Mouse (Mus musculus) kidney, embryonic 14.5 days (tissue): ENCODE results near the gene Evpl. TPM values are rescaled to one million over a fixed set of nuclear protein-coding genes. Genes with fewer than 3 reads are reported as not detected.
A peak's percentile ranks its signal among the peaks of the same experiment; 100 is the strongest.

Source experiments
- ATAC-seq: fragments of 200-750 bp; cut with Nextera tagmentation; 2 replicates; pipeline ENCODE4 v1.8.0; 2017; ENCODE audit warnings: moderate number of reproducible peaks, mild to moderate bottlenecking, moderate TSS enrichment, moderate library complexity; ENCODE audit not compliant: low FRiP score, low TSS enrichment
- H3K27ac ChIP-seq: fragments of 300-500 bp; sonication (generic); 2 replicates; pipeline ENCODE4 v1.5.1; 2014; ENCODE audit warnings: low read depth, mild to moderate bottlenecking, low read length, moderate library complexity, mixed read lengths
- H3K27me3 ChIP-seq: fragments of 300-500 bp; sonication (generic); 2 replicates; pipeline ENCODE4 v1.6.1; 2014; ENCODE audit warnings: mild to moderate bottlenecking, low read length; ENCODE audit not compliant: control insufficient read depth, insufficient read depth
- H3K36me3 ChIP-seq: fragments of 300-500 bp; sonication (generic); 2 replicates; pipeline ENCODE4 v1.6.1; 2014; ENCODE audit warnings: low read length, mixed read lengths; ENCODE audit not compliant: control insufficient read depth, insufficient read depth
- H3K4me1 ChIP-seq: fragments of 300-500 bp; sonication (generic); 2 replicates; pipeline ENCODE4 v1.6.1; 2014; ENCODE audit warnings: low read length, mixed read lengths; ENCODE audit not compliant: control insufficient read depth, insufficient read depth
- H3K4me2 ChIP-seq: fragments of 300-500 bp; sonication (generic); replicated peaks from 2 replicates; pipeline ENCODE4 v1.6.1; 2014; ENCODE audit warnings: low read depth, mild to moderate bottlenecking, low read length
- H3K4me3 ChIP-seq: fragments of 300-500 bp; sonication (generic); 2 replicates; pipeline ENCODE4 v1.5.1; 2014; ENCODE audit warnings: mild to moderate bottlenecking, low read length
- H3K9ac ChIP-seq: fragments of 300-500 bp; sonication (generic); 2 replicates; pipeline ENCODE4 v1.6.1; 2014; ENCODE audit warnings: low read depth, mild to moderate bottlenecking, low read length, moderate library complexity
- H3K9me3 ChIP-seq: fragments of 300-500 bp; sonication (generic); 2 replicates; pipeline ENCODE4 v1.6.1; 2016; ENCODE audit warnings: low read length; ENCODE audit not compliant: control insufficient read depth
- WGBS: fragments of 180-500 bp; shearing (Covaris S2); extraction: QIAGEN DNeasy Blood & Tissue Kit; methylation state at CpG from one replicate; pipeline ENCODE4 v1.1.7; 2014; 5-methylcytosine and 5-hydroxymethylcytosine counted together
- polyA plus RNA-seq: library from polyadenylated mRNA; unstranded; fragments of >200 nt; fragmentation: Nextera tagmentation; extraction: Ambion mirVana; gene quantifications from 2 replicates; pipeline ENCODE4 v1.2.1, GENCODE M21; 2014

The Evpl gene
- polyA plus RNA-seq, 1 experiment from 2014 or later: 2.6 TPM

DNA sequence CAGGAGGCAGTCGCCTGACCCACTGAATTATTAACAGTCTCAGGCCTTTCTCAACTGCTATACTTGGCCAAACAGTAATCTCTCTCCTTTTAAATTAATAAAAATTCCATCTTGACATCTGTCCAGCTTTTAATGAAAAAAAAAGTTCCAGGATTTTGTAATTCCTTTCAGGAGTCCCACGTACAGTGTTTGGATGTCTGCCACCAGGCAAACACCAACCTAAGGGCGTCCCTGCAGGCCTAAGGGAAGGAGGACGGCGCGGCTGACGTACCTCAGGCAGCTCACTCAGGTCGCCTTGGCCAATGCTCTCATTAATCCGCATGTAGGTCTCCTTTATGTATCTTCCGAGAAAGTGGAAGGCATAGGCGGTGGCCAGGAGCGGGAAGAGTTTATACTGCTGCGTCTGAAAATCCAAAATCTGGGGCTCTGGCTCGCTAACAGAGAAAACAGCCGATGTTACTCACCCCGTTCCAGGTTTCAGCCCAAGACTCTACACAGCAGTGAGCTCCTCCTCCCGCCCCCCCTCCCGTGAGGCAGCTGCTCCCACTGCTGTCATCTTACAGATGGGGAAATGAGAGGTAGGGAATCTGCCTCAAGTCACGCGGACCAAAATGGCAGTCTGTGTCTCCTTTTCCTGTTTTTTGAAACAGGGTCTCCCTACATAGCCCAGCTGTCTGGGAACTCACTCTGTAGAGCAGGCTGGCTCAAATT, 59.3 kb downstream of the Evpl start:
- Histone ChIP-seq H3K9ac (no peak overlapping the region), H3K4me1 (peaks cover 3% of the 10 kb centered on the region; the same call in 1 of the 2 replicates), H3K27ac (no peak overlapping the region), H3K9me3 (no peaks in the 10 kb centered on the region), H3K27me3 (no peaks in the 10 kb centered on the region), H3K4me2 (no peak overlapping the region), H3K4me3 (no peak overlapping the region), H3K36me3 (peaks cover 55% of the 10 kb centered on the region)
- no peak for ATAC-seq
- WGBS: 92% methylated on average over 20 of the region's 20 CpGs

DNA sequence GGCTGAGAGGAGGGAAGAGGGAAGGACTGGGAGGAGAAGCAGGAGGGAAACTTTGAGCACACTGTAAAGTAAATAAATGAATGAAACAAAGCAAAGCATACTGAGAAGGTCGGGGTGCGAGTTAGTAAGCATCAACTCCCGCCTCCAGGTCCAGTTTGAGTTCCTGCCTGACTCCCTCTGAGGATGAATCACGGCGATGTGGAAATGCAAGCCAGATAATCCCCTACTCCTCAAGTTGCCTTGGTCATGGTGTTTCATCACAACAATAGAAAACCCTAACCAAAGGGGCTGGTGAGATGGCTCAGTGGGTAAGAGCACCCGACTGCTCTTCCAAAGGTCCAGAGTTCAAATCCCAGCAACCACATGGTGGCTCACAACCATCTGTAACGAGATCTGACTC, 61.9 kb downstream of the Evpl start:
- no peak for ATAC-seq
- H3K27ac ChIP-seq: no peak overlapping the region
- 85% methylated on average over 7 of the region's 7 CpGs for WGBS

DNA sequence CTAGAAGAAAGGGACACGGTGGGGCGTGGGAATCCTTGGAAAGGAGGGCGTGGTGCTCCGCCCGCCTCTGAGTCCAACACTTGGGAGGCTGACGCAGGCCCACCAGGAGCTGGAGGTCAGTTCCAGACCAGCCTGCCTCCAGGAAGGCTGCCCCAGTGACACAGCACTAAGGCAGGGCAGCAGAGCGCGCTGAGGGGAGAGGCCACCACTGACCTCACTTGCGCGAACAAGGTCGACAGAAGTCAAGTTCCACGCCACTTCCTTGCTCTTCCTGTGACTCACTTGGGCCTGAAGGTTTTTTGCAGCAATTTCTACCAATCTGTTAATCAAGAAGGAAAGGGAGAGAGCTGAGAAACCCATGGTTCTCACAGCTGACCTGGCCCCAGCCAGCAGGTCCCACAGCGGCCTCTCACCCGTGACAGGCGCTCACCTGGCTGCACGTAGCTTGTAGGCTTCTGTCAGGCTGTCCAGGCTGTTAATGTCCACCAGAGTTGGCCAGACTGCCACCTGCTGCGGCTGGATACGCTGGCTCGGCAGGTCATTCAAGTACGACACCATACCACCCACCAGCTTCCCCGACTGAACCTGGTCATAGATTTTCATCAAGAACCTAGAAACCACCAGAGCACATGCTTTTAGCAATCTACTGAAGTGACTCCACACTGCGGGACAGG, 63.0 kb downstream of the Evpl start:
- WGBS: 65% methylated on average over 22 of the region's 22 CpGs
- no peak overlapping the region for H3K4me3 ChIP-seq
- no peaks in the 10 kb centered on the region for H3K27me3 ChIP-seq
- peak overlapping the region; percentile 76 for H3K27ac ChIP-seq
- no peak overlapping the region for H3K4me2 ChIP-seq
- no peak overlapping the region for H3K9ac ChIP-seq
- peak; percentile 68 for ATAC-seq
- H3K9me3 ChIP-seq: no peaks in the 10 kb centered on the region
- H3K4me1 ChIP-seq: peaks cover 3% of the 10 kb centered on the region; the same call in 1 of the 2 replicates
- H3K36me3 ChIP-seq: peaks cover 63% of the 10 kb centered on the region

More for the DNA sequence above, 61.9 kb downstream of the Evpl start:
- Histone ChIP-seq H3K27me3 (no peaks in the 10 kb centered on the region), H3K9ac (0 out of 2 replicates have a peak overlapping the region, but pooled peaks have one; percentile 7), H3K4me1 (peaks cover 3% of the 10 kb centered on the region; the same call in 1 of the 2 replicates), H3K4me2 (no peak overlapping the region), H3K4me3 (no peak overlapping the region), H3K9me3 (no peaks in the 10 kb centered on the region), H3K36me3 (peaks cover 71% of the 10 kb centered on the region)

GRCm38 (mm10) chr11:116171959-116172358, 65.9 kb downstream of the Evpl start:
- H3K27ac ChIP-seq: no peak overlapping the region
- H3K27me3 ChIP-seq: no peaks in the 10 kb centered on the region
- H3K9me3 ChIP-seq: no peaks in the 10 kb centered on the region
- peaks cover 5% of the 10 kb centered on the region; the same call in 1 of the 2 replicates for H3K4me1 ChIP-seq
- H3K4me2 ChIP-seq: no peak overlapping the region
- H3K36me3 ChIP-seq: peaks cover 40% of the 10 kb centered on the region
- H3K4me3 ChIP-seq: no peak overlapping the region
- WGBS: 73% methylated on average over 2 of the region's 2 CpGs
- ATAC-seq: no peak
- H3K9ac ChIP-seq: no peak overlapping the region

Other genes starting within 250 kb of the Evpl start
- gene Galk1, start 225.4 kb downstream of the Evpl start, polyA plus RNA-seq: 155 and 166 TPM in 2 replicates
- 1,830 and 1,881 TPM in 2 replicates for gene H3f3b, start 210.1 kb downstream of the Evpl start, polyA plus RNA-seq
- 24.4 and 37.2 TPM in 2 replicates for gene Unk, start 207.8 kb downstream of the Evpl start, polyA plus RNA-seq
- 1.3 and 1.5 TPM in 2 replicates for gene Unc13d, start 160.1 kb downstream of the Evpl start, polyA plus RNA-seq
- gene Wbp2, start 151.1 kb downstream of the Evpl start, polyA plus RNA-seq: 55.2 and 80.2 TPM in 2 replicates
- 12.2 and 12.8 TPM in 2 replicates for gene Trim47, start 110.9 kb downstream of the Evpl start, polyA plus RNA-seq
- 3.2 and 4.1 TPM in 2 replicates for gene Trim65, start 106.9 kb downstream of the Evpl start, polyA plus RNA-seq
- gene Mrpl38, start 99.2 kb downstream of the Evpl start, polyA plus RNA-seq: 111 and 114 TPM in 2 replicates
- gene Fbf1, start 69.9 kb downstream of the Evpl start, polyA plus RNA-seq: 19.6 and 36.8 TPM in 2 replicates
- 74.1 and 76.3 TPM in 2 replicates for gene Ten1, start 39.2 kb downstream of the Evpl start, polyA plus RNA-seq
- gene Acox1, start 39.0 kb downstream of the Evpl start, polyA plus RNA-seq: 16.3 and 27.4 TPM in 2 replicates
- 60.6 and 85.6 TPM in 2 replicates for gene Srp68, start 36.1 kb upstream of the Evpl start, polyA plus RNA-seq
- 0.13 TPM in 1 of 2 replicates, not detected in the other for gene Galr2, start 42.9 kb upstream of the Evpl start, polyA plus RNA-seq
- 49.6 and 66.3 TPM in 2 replicates for gene Exoc7, start 69.2 kb upstream of the Evpl start, polyA plus RNA-seq
- 1.2 and 1.8 TPM in 2 replicates for gene Foxj1, start 97.3 kb upstream of the Evpl start, polyA plus RNA-seq
- 9.1 and 14.1 TPM in 2 replicates for gene Rnf157, start 175.0 kb upstream of the Evpl start, polyA plus RNA-seq
- gene Ubald2, start 196.0 kb upstream of the Evpl start, polyA plus RNA-seq: 79.7 and 80.8 TPM in 2 replicates
- gene Qrich2, start 228.2 kb upstream of the Evpl start, polyA plus RNA-seq: 0.34 and 0.39 TPM in 2 replicates